Mouse (Mus musculus) induced T-regulatory cell, adult 2 months (primary cell): ENCODE measurements around the gene Tapt1.

Experiments used
- DNase-seq: peaks from one replicate; pipeline ENCODE4 v3.0.0-alpha.2; 2012; ENCODE audit warnings: low read depth

The Tapt1 gene

DNA sequence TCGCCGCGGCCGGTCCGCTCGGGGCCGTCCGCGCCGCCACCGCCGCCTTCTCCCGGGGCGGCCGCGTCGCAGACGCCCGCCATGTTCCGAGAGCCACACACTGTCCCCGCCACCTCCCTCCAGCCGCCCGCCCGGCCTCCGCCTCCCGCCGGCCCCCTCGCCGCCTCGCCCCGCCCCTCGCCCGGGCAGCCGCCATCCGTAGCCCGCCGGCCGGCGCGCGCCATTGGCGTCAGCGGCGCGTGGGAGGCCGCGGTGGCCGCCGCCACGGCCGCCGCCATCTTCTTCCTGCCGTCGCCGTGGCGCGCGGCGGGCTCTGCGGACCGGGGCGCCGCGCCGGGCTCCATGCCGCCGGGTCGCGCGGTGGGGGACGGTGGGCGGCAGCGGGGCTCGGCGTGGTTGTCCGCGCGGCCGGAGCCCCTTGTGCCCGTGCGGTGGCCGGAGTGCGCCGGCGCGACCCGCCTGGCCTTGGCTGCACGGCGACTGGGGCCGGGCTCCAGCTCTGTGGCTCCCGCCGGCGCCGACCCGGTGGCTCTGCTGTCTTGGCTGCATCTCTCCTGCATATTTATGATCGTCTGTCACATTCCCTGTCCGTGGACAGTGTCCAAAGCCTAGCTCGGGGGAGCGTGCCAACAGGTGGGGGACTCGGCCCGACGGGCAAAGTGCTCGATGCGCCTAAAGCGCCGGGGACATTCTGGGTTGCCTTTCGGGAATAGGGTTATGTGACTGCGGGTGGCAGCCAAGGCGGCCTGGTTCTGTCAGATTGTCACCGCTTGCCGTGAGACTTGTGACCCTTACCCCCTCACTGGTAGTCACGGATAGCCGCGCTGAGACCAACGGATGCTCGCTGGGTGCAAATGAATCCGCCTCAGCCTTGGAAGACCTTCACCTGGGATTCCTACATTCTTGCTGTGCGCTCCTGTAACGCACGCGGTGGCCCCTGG is at the start of gene Tapt1:
TSS of gene Tapt1 (minus strand) at position 106 of the 941 bp plus-strand sequence.
- peak; percentile 88 for DNase-seq

DNA sequence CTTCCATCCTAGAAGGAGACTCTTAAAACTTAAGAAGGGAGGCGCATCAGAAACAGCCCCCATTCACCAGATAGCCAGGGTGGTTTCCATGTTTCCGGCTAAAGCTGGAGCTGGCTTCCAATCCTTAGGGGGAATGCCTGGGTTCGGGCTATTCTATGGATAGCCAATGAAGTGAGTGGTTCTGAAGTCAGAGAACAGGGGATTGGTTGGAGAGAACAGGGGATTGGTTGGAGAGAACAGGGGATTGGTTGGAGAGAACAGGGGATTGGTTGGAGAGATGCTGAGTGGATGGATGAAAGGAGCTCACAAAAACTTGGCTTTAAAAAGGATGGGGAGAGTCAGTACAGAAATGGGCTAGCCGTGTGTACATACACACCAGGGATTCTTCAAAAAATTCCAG is 45.1 kb upstream of the Tapt1 start:
- no peak for DNase-seq

DNA sequence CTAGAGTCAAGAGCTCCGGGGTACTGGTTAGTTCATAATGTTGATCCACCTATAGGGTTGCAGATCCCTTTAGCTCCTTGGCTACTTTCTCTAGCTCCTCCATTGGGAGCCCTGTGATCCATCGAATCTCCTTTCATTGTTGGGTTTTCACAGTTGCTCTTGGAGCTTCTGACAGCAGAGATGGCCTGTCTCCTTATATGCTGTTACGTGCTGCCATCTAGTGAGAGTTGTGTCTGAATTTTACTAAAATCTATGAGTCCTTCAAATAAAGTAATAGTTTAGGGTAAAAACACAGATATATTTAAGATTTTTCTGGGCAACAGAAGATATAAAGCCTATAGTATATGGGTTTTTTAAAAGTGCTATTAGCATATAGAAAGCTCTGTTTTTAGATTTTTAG is 42.1 kb upstream of the Tapt1 start:
- peak; percentile 51 for DNase-seq

DNA sequence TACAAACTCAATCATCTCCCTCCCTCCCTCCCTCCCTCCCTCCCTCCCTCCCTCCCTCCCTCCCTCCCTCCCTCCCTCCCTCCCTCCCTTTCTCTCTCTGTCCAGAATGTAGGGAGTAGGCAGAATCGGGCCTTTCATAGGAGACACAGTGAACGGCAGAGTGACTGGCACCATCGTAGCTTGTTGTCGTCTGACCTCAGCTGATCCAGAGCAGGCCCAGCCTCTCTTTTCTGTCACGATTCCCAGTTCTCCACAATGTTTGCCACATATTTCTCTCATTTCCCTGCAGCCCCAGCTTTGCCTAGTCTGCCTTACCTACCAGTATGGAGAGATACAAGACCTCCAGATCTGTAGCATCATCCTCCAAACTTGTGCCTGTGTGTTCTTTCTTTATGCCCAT is 35.3 kb upstream of the Tapt1 start:
- DNase-seq, result no peak

DNA sequence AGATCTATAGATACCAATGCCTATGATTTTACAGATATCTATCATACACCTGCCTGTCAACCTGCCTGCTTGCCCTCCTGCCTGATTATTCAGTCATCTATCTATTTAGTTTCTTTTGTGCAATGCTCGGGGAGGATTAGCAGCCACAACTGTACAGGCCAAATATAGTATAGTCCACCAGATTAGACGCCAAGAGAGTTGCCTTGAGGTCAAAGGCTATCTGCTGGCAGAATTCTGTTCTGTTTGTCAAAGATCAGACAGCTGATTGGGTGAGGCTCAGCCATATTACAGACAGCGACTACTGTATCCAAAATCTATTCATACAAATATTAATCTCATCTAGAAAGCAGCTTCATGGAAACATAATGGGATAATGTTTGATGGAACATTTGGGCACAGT is 34.7 kb upstream of the Tapt1 start:
- no peak for DNase-seq

DNA sequence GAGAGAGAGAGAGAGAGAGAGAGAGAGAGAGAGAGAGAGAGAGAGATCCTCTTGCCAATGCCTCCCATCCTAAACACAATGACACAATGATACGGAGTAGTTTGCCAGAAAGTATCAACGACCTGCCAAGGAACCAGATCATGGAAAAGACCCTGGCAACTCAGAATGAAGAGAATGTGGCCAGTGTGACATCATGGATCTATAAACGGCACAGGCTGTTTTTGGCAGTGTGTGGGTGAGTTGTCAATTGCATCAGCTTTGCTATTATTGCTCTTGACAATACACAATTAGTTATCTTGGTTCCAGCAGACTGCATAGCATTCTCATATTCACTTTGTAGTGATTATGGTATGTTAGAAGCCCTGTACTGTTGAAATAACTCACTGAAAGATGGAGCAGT is 33.3 kb upstream of the Tapt1 start:
- DNase-seq, result no peak

DNA sequence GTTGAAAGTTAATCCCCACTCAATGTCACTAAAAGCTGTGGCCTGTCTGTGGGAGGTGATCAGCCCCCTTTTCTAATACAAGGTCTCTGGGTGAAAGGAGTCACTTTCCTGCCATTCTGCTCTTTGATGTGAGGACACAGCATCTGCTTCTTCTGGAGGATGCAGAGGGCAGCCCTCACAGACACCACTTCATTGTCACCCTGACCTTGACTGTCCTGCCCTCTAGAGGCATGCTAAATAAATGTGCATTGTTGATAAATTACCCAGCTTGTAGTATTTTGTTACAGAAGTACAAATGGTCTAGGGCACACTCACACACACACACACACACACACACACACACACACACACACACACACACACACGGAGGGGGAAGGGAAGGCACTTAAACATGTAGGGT is 31.7 kb upstream of the Tapt1 start:
- DNase-seq, result peak; percentile 52

DNA sequence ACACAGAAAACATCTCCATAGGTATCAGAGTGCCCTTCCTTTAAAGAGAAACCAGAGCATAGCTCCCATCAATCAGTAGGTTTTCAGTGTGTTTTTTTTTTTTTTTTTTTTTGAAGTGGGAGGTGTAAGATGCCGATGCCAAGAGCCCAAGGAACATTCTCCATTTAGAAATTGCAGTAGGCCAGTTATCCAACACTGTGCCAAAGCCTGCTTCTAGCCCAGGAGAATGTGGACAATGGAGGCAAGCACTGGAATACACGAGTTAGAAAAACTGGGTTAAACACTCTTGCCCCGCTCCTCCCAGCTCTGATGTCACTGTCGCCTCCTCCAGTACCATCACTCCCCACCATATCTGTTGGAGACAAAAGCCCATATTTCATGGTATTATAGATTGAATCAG is 31.0 kb upstream of the Tapt1 start:
- DNase-seq, result no peak

DNA sequence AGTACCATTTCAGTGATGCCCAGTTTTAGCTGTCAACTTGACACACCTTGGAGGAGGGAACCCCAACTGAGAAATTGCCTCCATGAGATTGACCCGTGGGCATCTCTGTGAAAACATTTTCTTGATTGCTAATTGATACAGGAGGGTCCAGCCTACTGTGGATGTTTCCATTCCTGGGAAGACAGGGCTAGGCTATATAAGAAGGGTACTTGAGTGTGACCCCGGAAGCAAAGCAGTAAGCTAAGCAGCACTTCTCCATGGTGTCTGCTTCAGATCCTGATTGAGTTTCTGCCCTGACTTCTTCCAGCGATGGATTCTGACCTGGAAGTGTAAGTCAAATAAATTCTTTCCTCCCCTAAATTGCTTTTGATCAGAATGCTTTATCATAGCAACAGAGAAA is 30.1 kb upstream of the Tapt1 start:
- no peak for DNase-seq

DNA sequence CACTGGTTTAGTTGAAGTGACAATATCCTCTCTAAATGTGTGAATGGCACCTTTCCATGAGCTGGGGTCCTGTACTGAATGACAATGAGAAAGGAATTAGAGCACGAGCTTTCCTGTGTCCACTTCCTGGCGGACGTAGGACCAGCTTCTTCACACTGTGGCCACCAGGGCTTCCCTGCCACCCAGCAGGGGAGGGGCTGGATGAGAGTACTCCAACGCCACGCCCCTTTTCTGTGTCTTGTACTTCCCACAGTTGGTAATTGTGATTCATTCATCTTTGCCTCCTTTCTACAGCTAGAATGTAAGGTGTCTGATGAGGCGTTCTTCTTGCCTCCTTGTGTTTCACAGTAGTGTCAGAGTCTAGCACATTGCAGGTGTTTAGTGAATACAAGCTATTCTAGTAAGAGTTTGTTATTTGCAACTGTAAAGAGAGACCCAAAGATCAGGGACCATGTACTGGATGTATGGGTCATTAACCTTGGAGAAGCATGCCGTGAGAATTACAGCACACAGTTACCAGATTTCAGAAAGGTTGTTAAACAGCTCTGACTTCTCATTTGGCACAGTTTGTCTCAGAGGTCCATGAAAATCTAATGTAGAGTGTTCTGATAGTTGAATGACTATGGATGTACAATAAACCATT is 29.5 kb upstream of the Tapt1 start:
- no peak for DNase-seq

DNA sequence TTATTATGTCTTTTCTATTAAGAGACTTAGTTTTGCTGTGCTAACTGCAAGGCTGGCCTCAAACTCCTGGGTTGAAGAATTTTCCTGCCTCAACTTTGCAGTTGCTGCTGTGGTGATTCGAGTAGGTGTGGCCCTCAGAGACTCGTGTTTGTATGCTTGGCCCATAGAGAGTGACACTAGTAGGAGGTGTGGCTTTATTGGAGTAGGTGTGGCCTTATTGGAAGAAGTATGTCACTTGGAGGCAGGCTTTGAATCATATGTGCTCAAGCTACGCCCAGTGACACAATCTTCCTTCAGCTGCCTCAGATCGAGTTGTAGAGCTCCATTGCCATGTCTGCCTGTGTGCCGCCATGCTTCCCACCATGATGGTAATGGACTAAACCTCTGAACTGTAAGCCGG is 27.0 kb upstream of the Tapt1 start:
- DNase-seq, result peak; percentile 39

DNA sequence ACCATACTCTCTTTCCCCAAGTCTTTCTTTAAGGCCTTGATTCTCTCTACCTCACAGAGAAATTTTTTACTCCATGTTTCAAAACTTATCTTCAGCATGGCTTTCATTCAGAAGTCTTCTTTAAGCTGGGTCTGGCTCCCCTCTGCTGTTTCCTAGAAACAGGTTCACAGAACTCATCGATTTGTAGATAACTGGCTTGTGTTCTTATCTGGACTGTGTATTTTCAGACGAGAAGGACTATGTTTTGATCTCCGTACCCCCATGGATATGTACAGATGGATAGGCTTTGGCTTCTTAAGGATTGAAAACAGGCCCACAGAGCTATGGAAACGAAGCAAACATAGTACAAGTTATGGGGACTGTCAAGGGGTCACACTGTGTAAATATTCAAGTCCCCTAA is 26.0 kb upstream of the Tapt1 start:
- DNase-seq, result no peak

DNA sequence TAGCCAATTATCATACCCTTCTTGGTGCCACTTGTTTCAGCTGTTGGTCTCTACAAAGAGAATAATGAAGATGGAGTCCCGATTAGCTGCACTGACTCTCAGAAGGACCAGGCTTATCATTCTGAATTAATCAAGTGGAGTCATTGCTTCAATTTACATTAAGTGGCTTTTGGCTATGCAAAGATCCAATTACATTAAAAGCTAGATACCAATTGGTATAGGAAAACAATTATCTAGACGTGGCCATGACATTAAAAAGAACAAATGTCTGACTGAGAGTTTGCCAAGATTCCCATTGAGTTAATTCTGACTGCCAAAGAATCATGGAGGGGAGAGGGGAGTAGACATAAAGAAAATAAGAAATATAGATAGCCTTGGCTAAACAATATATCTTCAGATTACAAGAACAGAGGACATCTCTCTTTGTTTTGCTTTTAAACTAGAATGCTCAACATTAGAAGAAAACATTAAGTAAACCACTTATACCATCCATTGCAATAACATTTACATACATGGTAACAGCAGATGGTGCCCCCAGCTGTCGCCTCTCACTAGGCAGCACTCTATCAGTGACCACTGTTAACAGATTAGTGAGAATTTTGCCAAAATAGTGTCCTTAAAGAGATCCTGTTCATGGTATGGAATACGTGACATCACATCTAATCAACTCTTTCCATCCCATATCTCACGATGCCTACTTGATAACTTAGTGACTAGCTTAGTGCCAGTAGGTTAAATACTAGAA is 24.0 kb upstream of the Tapt1 start:
- DNase-seq, result no peak

DNA sequence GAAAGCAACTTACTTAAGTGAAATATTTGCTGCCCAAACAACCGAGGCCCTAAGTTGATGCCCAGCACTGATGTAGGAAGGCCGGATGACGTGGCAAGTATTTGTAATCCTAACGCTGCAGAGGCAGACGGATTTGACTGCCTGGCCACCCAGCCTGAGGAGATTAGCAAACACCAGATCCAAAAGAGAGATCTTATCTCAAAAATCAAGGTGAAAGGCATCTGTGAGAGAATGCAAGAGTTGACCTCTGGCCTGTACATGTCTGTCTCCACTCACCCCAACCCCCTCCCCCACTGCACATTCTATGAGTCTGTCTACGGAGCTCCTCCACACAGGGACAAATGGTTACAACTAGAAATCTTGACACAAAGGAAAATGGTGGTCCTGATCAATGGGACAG is 22.9 kb upstream of the Tapt1 start:
- DNase-seq, result no peak

DNA sequence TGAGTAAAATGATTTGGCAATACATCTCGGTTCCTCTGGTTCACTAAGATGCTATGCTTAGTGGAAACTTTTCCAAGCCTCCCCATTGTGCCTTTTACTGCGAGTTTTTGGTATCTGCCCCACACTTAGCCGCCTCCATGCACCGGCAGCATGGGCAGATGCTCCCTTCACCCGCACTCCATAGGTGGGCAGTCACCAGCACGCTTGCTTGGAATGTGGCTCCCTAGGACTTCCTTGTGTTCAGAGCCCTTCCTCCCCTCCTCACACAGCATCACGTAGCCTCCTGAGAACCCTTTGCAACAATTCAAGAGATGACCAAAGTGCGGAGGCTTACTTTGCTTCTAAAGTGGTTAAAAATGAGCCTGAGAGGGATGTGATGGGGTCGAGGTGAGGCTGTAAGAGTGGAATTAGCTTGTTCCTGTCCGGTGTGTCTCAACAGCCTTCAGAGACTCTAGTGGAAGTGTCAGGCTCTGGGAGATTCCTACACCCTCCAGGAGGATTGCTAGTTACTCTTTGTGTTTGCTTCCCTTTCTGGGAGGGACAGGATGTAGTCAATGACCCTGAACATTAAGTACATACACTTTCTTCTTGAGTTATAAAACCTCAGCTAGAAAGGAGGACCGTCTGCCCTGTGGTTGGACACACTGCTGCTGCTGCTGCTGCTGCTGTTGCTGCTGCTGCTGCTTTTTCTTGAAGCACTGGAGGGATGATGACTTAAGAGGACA is 20.2 kb upstream of the Tapt1 start:
- no peak for DNase-seq

DNA sequence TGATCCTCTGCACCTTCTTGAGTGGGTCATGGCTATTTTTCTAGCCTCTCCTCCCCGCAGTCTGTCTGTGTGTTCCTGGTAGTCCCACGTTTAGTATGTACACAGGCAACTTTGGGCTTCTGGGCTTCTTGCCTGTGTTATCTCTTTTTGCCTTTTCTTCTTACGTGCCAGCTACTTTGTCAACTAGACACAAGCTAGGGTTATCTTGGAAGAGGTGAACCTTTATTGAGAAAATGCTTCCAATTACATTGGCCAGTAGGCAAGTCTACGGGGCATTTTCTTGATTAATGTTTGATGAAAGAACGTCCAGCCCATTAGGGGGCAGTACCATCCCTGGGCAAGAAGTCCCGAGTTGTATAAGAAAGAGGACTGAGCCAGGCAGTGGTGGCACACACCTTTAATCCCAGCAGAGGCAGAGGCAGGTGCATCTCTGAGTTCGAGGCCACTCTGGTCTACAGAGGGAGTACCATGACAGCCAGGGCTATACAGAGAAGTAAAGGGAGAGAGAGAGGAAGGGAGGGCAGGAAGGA is 18.5 kb upstream of the Tapt1 start:
- no peak for DNase-seq

DNA sequence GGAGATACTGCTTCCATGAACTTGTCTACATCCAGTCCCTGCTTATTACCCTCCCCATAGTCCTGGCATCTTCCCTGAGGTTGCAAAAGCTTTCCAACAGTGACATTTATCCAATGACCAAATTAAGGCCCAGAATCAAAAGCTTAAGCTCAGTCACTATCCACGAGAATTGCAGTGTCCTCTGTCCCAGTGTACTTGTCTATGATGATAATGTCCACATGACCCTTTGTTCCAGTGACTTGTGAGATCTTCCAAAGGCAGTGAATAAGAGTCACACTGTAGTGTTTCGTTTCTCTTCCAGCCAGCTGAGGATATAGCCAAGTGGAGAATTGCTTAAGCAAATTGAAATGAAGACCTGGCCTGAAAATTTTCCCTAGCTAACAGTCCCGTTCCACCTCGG is 16.4 kb upstream of the Tapt1 start:
- DNase-seq, result no peak

DNA sequence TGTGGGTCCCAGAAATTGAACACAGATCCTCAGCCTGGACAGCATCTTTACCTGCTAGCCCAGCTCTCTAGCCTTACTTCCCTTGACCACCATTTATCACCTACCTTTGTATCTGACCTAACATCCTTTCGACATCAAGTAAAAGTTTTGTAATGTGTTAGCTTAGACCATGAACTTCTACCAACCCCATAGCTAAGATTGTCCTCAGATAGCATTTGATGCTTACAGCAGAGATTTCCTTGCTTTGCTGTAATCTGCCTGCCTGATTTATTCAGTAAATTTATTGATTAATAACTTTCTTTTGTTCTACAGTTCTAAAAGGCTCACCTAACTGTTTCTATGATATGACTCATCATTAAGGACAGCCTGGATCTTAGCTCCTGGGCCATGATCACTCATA is 15.3 kb upstream of the Tapt1 start:
- DNase-seq, result no peak

DNA sequence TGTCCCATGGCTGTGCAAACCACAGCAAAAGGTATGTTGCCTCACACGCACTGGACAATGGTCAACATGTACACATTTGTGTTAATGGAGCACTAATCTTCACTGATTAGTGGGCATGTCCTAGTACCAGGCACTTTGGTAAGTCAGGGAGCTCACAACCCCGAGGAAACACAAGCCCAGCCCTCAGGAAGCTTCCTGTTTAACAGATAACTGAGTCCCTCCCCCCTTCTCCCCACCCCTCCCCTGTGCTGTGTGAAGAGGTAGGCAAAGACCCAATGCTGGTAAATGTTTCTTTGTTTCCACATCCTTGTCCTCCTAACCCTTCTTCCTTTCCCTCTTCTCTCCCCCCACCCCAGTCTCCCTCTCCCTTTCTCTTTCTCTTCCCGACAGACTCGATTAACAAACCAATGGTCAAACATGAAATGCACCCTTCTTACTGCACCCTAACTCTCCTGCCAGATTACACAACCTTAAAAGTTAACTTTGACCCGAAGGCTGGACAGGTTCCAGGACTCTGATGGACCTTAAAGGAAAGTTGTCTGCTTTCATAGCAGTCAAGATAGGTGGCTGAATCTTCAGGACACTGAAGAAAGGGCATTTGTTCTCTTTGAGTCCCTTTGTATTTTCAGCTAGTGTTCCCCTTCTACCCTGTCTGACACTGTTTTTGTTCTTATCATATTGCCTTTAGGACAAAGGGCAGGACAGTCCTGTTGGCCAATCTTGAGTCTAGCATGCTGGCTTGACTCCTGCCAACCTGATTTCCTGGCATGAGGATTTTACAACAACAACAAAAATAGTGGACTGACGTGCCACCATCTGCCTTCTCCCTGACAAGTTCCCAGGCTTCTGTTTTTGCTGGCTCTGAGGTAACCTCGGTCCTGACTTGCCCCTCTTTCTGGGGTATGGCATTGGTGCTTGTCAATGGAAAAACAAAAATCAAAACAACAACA is 13.0 kb upstream of the Tapt1 start:
- no peak for DNase-seq

DNA sequence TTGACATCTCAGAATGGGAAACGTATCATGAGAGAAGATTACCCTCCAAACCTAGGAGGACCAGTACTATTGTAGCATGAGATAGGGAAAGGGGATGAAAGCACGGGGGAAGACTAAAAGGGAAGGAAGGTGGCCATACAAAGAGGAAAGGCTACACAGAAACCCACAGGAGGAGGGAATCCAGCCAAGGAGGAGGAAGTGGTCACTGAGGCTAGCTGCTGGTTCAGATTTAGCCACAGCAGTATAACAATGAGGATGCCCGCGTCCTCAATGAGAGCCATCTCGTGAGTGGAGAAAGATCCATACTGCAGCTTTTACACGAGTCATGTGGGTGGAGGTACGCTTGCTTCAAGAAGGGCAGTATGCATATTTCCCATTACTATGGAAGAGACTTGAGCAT is 11.8 kb upstream of the Tapt1 start:
- no peak for DNase-seq

DNA sequence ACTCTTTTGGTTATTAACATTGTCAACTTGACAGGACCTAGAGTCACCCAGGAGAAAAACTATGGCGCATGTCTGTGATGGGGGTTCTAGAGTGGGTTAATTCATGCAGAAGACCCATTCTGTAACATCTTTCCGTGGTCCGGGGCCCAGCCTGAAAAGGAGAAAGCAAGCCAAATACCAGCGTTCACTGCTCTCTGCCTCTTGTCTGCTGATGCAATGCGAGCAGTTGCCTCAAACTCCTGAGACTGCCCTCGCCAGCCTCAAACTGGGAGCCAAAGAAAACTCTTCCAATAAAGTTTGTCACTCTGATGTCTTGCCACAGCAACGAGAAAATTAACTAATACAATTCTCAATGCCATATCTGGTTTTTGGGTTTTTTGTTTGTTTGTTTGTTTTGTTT is 8.2 kb upstream of the Tapt1 start:
- DNase-seq, result no peak
